Mouse (Mus musculus) C2C12 (cell line): ENCODE results near the gene Adam33. TPM values are rescaled to one million over a fixed set of nuclear protein-coding genes. Genes with fewer than 3 reads are reported as not detected.

Experiments used
- H3K27me3 ChIP-seq: one replicate; pipeline ENCODE4 v1.6.1; 2011; ENCODE audit not compliant: control insufficient read depth, insufficient read depth, insufficient read length
- H3K36me3 ChIP-seq: one replicate; pipeline ENCODE4 v1.6.1; 2011; ENCODE audit not compliant: control insufficient read depth, insufficient read depth
- H3K4me3 ChIP-seq: one replicate; pipeline ENCODE4 v1.5.1; 2011; ENCODE audit warnings: mild to moderate bottlenecking, control low read depth; ENCODE audit not compliant: poor library complexity, insufficient read depth, severe bottlenecking
- H3K79me2 ChIP-seq: one replicate; pipeline ENCODE4 v1.6.1; 2011; ENCODE audit not compliant: control insufficient read depth, insufficient read depth
- H3K79me3 ChIP-seq: one replicate; pipeline ENCODE4 v1.6.1; 2011; ENCODE audit warnings: low read depth, control low read depth
- H3ac ChIP-seq: one replicate; pipeline ENCODE3; 2011; ENCODE audit warnings: low read depth; ENCODE audit not compliant: control insufficient read depth, insufficient read length
- CEBPB ChIP-seq: IDR thresholded peaks from one replicate; pipeline ENCODE4 v1.6.1; 2011; ENCODE audit warnings: low read depth, mild to moderate bottlenecking, control low read depth, moderate library complexity
- CTCF ChIP-seq: IDR thresholded peaks from one replicate; pipeline ENCODE4 v1.5.1; 2011; ENCODE audit not compliant: control insufficient read depth, insufficient read depth, insufficient read length
- FOSL1 ChIP-seq: IDR thresholded peaks from one replicate; pipeline ENCODE4 v1.8.0; 2011; ENCODE audit warnings: mild to moderate bottlenecking, low read length; ENCODE audit not compliant: poor library complexity, insufficient read depth, severe bottlenecking
- MAX ChIP-seq: IDR thresholded peaks from one replicate; pipeline ENCODE4 v1.6.1; 2011; ENCODE audit warnings: mild to moderate bottlenecking, control low read depth
- MYOD1 ChIP-seq: IDR thresholded peaks from one replicate; pipeline ENCODE4 v1.6.1; 2011; ENCODE audit warnings: low read depth; ENCODE audit not compliant: control insufficient read depth, insufficient read length
- MYOG ChIP-seq: IDR thresholded peaks from one replicate; pipeline ENCODE4 v1.6.1; 2011; ENCODE audit not compliant: control insufficient read depth, insufficient read length; ENCODE audit errors: extremely low read depth
- USF1 ChIP-seq: IDR thresholded peaks from one replicate; pipeline ENCODE4 v1.6.1; 2011; ENCODE audit warnings: low read depth, mild to moderate bottlenecking, control low read depth, moderate library complexity
- polyA plus RNA-seq: library from polyadenylated mRNA; unstranded; fragments of >200 nt; fragmentation: generic; extraction: Trizol; gene quantifications from one replicate; pipeline ENCODE4 v1.2.1, GENCODE M21; 2012; ENCODE audit warnings: missing spikeins

Gene Adam33
- polyA plus RNA-seq, 1 experiment, result not detected

DNA sequence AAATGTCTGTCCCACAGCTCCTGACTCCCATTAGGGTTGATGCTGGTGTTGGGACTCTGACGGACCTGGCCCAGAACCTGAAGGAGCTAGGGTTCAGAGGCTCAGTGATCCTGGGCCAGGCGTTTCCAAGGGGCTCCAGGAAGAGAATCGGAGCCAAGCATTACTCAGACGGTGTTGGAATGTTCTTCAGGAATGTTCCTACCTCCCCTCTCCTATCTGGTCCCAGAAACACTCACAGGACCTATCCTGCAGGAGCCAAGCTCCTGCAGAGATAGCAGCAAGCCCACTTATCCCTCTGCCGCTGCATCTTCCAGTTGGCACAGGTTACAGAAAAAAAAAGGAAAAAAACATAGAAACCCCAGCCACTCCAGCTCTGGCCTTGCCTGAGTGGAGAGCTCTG is 2.0 kb downstream of the Adam33 start:
- Histone ChIP-seq H3K36me3 (no peaks in the 10 kb centered on the region), H3K27me3 (no peaks in the 10 kb centered on the region), H3K79me2 (no peaks in the 10 kb centered on the region), H3ac (no peak overlapping the region), H3K79me3 (no peaks in the 10 kb centered on the region), H3K4me3 (no peak overlapping the region)
- TF ChIP-seq CEBPB, result no peak
- no peak for TF ChIP-seq FOSL1
- no peak for TF ChIP-seq MYOD1
- no peak for TF ChIP-seq USF1
- no peak for TF ChIP-seq MAX
- TF ChIP-seq CTCF, result no peak
- TF ChIP-seq MYOG, result no peak

GRCm38 (mm10) chr2:131060784-131061183 is 2.8 kb downstream of the Adam33 start:
- H3K27me3 ChIP-seq, result no peaks in the 10 kb centered on the region
- H3K4me3 ChIP-seq, result no peak overlapping the region
- no peaks in the 10 kb centered on the region for H3K79me3 ChIP-seq
- TF ChIP-seq USF1, result no peak
- no peak for TF ChIP-seq MYOG
- no peak for TF ChIP-seq CTCF
- TF ChIP-seq MYOD1, result no peak
- TF ChIP-seq CEBPB, result no peak
- no peak for TF ChIP-seq FOSL1
- no peaks in the 10 kb centered on the region for H3K36me3 ChIP-seq
- H3K79me2 ChIP-seq, result no peaks in the 10 kb centered on the region
- no peak overlapping the region for H3ac ChIP-seq

DNA sequence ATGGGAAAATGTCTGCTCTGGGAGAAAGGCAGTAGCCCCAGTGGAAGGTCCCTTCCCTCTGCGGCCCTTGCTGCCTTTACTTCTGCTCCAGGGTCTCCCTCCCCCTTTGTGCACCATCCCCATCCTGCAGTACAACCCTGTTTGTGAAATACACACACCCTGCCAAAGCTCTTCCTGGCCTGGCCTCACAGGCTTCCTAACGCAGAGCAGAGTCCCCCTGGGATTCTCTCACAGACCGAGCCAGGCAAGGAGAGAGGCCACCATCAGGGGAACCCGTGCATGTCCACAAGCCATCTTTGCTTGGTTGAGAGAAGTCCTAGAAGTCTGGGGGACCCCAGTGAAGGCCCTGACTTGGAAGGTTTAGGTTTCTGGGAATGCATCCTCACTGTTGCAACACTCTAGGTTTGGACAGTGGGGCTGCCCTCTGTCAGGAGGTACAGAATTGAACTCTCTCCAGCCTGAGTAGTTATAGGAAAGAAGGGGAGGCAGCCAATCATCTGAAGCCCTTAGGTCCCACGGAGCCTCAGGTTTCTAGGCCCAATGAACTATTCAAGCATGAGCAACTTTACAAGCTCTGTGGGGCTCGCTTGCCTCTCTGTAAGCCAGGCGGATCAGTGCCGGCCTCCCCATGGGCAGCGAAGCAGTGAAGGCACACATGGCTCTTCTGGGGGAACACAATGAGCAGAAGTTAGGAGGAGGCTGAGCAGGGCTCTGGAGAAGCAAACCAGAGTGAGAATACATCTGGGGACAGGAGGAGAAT is 3.7 kb downstream of the Adam33 start:
- no peaks in the 10 kb centered on the region for H3K79me2 ChIP-seq
- H3K27me3 ChIP-seq, result peaks cover 5% of the 10 kb centered on the region
- no peak overlapping the region for H3ac ChIP-seq
- no peak overlapping the region for H3K4me3 ChIP-seq
- TF ChIP-seq CTCF, result no peak
- TF ChIP-seq MYOD1, result no peak
- TF ChIP-seq CEBPB, result no peak
- TF ChIP-seq USF1, result no peak
- no peak for TF ChIP-seq MYOG
- no peak for TF ChIP-seq MAX
- no peak for TF ChIP-seq FOSL1
- H3K79me3 ChIP-seq, result no peaks in the 10 kb centered on the region
- no peaks in the 10 kb centered on the region for H3K36me3 ChIP-seq

- no peaks in the 10 kb centered on the region for H3K36me3 ChIP-seq
- H3K79me3 ChIP-seq, result no peaks in the 10 kb centered on the region
- no peak overlapping the region for H3K4me3 ChIP-seq
- no peak overlapping the region for H3ac ChIP-seq
- TF ChIP-seq CTCF (no peak), USF1 (no peak), MAX (no peak), FOSL1 (no peak)
- H3K79me2 ChIP-seq, result no peaks in the 10 kb centered on the region
- peaks cover 11% of the 10 kb centered on the region for H3K27me3 ChIP-seq
Measured at GRCm38 (mm10) chr2:131059377-131059776, 4.2 kb downstream of the Adam33 start.

DNA sequence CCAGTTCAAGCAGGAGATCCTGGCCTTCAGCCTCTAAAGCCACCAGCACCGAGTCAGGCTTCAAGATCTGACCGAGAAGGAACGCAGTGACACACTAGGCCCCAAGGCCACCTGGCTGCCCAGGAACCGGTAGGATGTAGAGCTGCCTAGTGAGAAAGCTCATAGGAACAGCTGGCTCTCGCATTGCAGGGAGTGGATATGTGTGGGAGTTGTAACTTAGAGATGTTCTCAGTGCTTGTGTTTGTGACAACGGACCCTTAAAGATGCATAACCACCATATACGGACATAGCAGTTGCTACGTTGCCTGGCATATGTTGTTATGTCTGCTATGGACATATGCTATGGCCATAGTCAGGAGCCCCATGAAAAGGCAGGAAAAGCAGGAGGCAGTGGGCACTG is 4.9 kb downstream of the Adam33 start:
- peaks cover 18% of the 10 kb centered on the region for H3K27me3 ChIP-seq
- no peak overlapping the region for H3K4me3 ChIP-seq
- no peak overlapping the region for H3ac ChIP-seq
- H3K79me3 ChIP-seq, result no peaks in the 10 kb centered on the region
- no peaks in the 10 kb centered on the region for H3K79me2 ChIP-seq
- no peaks in the 10 kb centered on the region for H3K36me3 ChIP-seq
- TF ChIP-seq FOSL1, result no peak

- Histone ChIP-seq H3K27me3 (peaks cover 33% of the 10 kb centered on the region), H3ac (no peak overlapping the region), H3K79me2 (no peaks in the 10 kb centered on the region), H3K79me3 (no peaks in the 10 kb centered on the region), H3K36me3 (no peaks in the 10 kb centered on the region), H3K4me3 (no peak overlapping the region)
- no peak for TF ChIP-seq MAX
- TF ChIP-seq CTCF, result peak; percentile 32
Measured at GRCm38 (mm10) chr2:131056191-131056590, 7.4 kb downstream of the Adam33 start.
